Mouse (Mus musculus): ENCODE results near the gene Fam20b. TPM values are rescaled to one million over a fixed set of nuclear protein-coding genes. Genes with fewer than 3 reads are reported as not detected.

The Fam20b gene
- polyA plus RNA-seq, 1 experiment from 2014 or later: 22.1 TPM

DNA sequence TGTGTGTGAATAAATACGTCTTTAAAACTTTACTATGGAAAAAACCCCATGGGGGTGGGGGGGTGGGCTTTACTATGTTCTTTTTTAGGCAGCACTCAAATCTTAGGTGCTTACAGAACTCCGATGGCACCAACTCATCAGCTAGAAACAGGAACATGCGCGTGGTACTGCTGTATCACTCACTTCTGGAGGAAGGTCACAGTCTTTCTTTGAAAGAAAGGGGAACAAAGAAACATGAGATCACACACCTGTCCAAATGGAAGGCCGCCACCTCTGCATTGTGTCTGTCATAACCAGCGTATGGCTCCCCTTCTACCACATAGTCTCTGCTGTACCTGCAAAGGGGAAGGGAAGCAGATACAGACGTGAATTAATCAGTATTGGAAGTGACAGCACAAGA lies 16.7 kb downstream of the Fam20b start:
- H3K9ac ChIP-seq: no peak overlapping the region
- no peaks in the 10 kb centered on the region for H3K9me3 ChIP-seq (replicated peaks)
- 79% methylated on average over 7 of the region's 7 CpGs for WGBS
- H3K36me3 ChIP-seq: peaks cover 50% of the 10 kb centered on the region
- H3K4me1 ChIP-seq (replicated peaks): no peaks in the 10 kb centered on the region
- no peaks in the 10 kb centered on the region for H3K27me3 ChIP-seq
- H3K27ac ChIP-seq: no peak overlapping the region
- no peak overlapping the region for H3K4me2 ChIP-seq
- no peak overlapping the region for H3K4me3 ChIP-seq
- ATAC-seq (replicated peaks; ENCODE audit: insufficient number of reproducible peaks, insufficient read depth, low FRiP score, low read depth): no peak

DNA sequence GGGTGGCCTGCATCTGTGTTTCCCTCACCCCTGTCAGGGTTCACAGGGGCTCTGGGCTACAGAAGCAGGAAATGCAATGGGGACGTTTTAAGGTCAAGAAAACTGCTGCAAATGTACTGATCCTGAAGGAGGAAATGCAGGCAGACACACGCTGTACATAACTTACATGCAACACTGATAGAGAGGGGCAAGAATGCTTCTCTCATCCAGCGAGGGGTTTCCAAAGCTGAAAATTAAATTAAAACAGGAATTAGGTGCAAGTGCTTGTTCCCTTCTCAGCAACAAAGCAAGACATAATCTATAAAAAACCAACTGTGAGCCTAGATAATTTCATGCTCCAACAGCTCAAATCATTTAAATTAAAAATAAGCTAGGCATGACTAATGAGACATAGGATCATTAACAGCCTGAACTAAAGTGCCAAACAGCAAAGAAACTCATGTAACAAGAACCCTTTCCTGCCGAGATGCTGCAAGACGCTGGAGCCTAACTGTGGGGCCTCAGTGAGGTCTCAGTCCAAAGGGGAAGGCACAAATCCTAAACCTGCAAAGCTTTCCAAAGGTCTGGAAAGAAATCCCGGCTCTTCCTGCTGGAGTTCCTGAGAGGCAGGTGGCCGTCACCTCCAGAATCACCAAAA lies 32.7 kb downstream of the Fam20b start:
- no peak overlapping the region for H3K9ac ChIP-seq
- H3K4me2 ChIP-seq: no peak overlapping the region
- 75% methylated on average over 7 of the region's 7 CpGs for WGBS
- no peak overlapping the region for H3K4me3 ChIP-seq
- H3K27me3 ChIP-seq: no peaks in the 10 kb centered on the region
- H3K4me1 ChIP-seq (replicated peaks): no peaks in the 10 kb centered on the region
- H3K9me3 ChIP-seq (replicated peaks): no peaks in the 10 kb centered on the region
- H3K36me3 ChIP-seq: peaks cover 70% of the 10 kb centered on the region
- no peak for ATAC-seq (replicated peaks; ENCODE audit: insufficient number of reproducible peaks, insufficient read depth, low FRiP score, low read depth)
- no peak overlapping the region for H3K27ac ChIP-seq

- Histone ChIP-seq H3K36me3 (peaks cover 27% of the 10 kb centered on the region), H3K27me3 (no peaks in the 10 kb centered on the region), H3K4me1 (replicated peaks) (peaks cover 7% of the 10 kb centered on the region), H3K4me3 (no peak overlapping the region), H3K4me2 (no peak overlapping the region), H3K9me3 (replicated peaks) (no peaks in the 10 kb centered on the region), H3K27ac (no peak overlapping the region), H3K9ac (no peak overlapping the region)
- 64% methylated on average over 9 of the region's 9 CpGs for WGBS
- ATAC-seq (replicated peaks; ENCODE audit: insufficient number of reproducible peaks, insufficient read depth, low FRiP score, low read depth): no peak
These were observed 39.3 kb downstream of the Fam20b start for GRCm38 (mm10) chr1:156679599-156679998.

- 87% methylated on average over 3 of the region's 3 CpGs for WGBS
These were observed 41.7 kb downstream of the Fam20b start for GRCm38 (mm10) chr1:156677230-156677629.

GRCm38 (mm10) chr1:156676596-156676995 lies 42.3 kb downstream of the Fam20b start:
- 61% methylated on average over 5 of the region's 5 CpGs for WGBS
- H3K36me3 ChIP-seq: peaks cover 9% of the 10 kb centered on the region; the same call in 1 of the 2 replicates
- H3K4me1 ChIP-seq (replicated peaks): peaks cover 16% of the 10 kb centered on the region
- ATAC-seq (replicated peaks; ENCODE audit: insufficient number of reproducible peaks, insufficient read depth, low FRiP score, low read depth): no peak
- H3K4me2 ChIP-seq: no peak overlapping the region
- no peak overlapping the region for H3K27ac ChIP-seq
- H3K9me3 ChIP-seq (replicated peaks): no peaks in the 10 kb centered on the region
- no peak overlapping the region for H3K4me3 ChIP-seq
- H3K9ac ChIP-seq: no peak overlapping the region
- H3K27me3 ChIP-seq: no peaks in the 10 kb centered on the region

More at GRCm38 (mm10) chr1:156677230-156677629, 41.7 kb downstream of the Fam20b start:
- no peaks in the 10 kb centered on the region for H3K9me3 ChIP-seq (replicated peaks)
- no peak overlapping the region for H3K4me2 ChIP-seq
- H3K9ac ChIP-seq: no peak overlapping the region
- peaks cover 12% of the 10 kb centered on the region; the same call in 1 of the 2 replicates for H3K36me3 ChIP-seq
- ATAC-seq (replicated peaks; ENCODE audit: insufficient number of reproducible peaks, insufficient read depth, low FRiP score, low read depth): no peak
- no peaks in the 10 kb centered on the region for H3K27me3 ChIP-seq
- peaks cover 16% of the 10 kb centered on the region for H3K4me1 ChIP-seq (replicated peaks)
- no peak overlapping the region for H3K4me3 ChIP-seq
- no peak overlapping the region for H3K27ac ChIP-seq

DNA sequence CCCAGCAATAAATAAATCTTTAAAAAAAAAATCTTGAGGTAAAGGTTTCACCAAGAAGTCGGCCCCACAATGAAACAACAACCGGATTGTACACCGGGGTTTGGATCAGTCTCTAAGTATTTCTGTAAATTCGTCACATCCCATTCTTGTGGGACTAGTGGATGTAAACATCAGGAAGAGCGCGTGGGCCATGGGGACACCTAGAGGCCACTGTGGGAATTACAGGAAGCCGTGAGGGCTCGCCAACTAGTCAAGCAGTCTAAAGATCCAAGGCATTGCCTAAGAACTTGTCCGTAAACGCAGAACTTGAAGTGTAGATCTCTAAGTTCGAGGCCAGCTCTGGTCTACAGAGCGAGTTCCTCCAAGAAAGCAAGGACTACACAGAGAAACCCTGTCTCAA lies 42.7 kb downstream of the Fam20b start:
- Histone ChIP-seq H3K4me2 (no peak overlapping the region), H3K36me3 (peaks cover 5% of the 10 kb centered on the region; the same call in 1 of the 2 replicates), H3K9ac (no peak overlapping the region), H3K9me3 (replicated peaks) (no peaks in the 10 kb centered on the region), H3K4me1 (replicated peaks) (peaks cover 16% of the 10 kb centered on the region), H3K4me3 (no peak overlapping the region), H3K27me3 (no peaks in the 10 kb centered on the region), H3K27ac (no peak overlapping the region)
- 29% methylated on average over 12 of the region's 12 CpGs for WGBS
- no peak for ATAC-seq (replicated peaks; ENCODE audit: insufficient number of reproducible peaks, insufficient read depth, low FRiP score, low read depth)

DNA sequence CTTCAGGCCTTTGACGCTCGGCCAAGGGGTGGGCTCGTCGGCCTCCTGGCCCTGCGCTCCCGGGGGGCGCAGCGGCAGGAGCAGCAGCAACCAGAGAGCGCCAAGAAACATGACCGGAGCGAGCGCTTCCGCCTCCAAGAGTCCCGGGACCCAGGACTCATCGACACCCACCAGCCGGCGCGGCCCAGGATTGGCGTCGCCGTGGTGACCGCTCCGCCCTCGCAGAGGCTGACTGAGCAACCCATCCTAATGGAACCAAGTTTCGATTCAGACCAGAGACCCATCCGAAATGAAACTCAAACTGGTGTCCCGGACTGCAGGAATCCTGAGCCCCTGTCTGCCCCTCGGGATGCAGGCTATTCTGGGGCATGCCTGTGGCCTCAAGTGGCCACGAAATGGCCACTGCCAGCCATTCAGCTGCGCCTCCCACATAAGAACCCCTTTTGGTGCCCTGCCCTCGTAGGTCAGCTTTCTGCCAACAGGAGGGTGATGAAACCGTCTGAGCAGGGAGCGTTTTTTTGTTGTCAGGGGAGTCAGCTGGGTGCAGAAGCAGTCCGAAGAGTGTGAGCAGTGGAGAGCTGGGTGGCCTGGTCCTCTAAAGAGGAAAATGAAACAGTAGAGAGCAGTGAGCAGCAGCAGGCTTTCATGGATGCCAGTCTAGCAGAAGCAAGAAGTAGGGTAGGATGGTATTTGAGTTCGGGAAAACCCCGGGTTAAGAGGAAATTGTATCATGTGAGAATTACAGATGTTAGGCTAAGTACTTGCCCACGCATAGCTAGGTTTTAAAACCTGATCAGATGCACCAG lies 44.5 kb downstream of the Fam20b start, which contains the start of gene Tor3a:
Gene Tor3a, minus strand, starts transcription at position 162 of the 806 bp plus-strand sequence.
- peak within 1 kb of the TSS; percentile 73 for H3K9ac ChIP-seq
- peak; percentile 72 for ATAC-seq (replicated peaks; ENCODE audit: insufficient number of reproducible peaks, insufficient read depth, low FRiP score, low read depth)
- no peaks in the 10 kb centered on the region for H3K36me3 ChIP-seq
- H3K9me3 ChIP-seq (replicated peaks): no peaks in the 10 kb centered on the region
- H3K4me2 ChIP-seq: peak within 1 kb of the TSS; percentile 97
- peak within 1 kb of the TSS; percentile 66 for H3K27ac ChIP-seq
- WGBS: 8% methylated on average over 37 of the region's 37 CpGs
- H3K27me3 ChIP-seq: no peaks in the 10 kb centered on the region
- H3K4me1 ChIP-seq (replicated peaks): peaks cover 16% of the 10 kb centered on the region
- peak within 1 kb of the TSS; percentile 74 for H3K4me3 ChIP-seq

GRCm38 (mm10) chr1:156673476-156674194 lies 45.3 kb downstream of the Fam20b start:
- peak; percentile 12; the same call in 1 of the 2 replicates for ATAC-seq (replicated peaks; ENCODE audit: insufficient number of reproducible peaks, insufficient read depth, low FRiP score, low read depth)
- peak overlapping the region; percentile 97 for H3K4me2 ChIP-seq

GRCm38 (mm10) chr1:156672720-156673475 lies 46.0 kb downstream of the Fam20b start:
- Histone ChIP-seq H3K4me3 (peak overlapping the region; percentile 74), H3K27ac (peak overlapping the region; percentile 66; the same call in 1 of the 2 replicates), H3K9me3 (replicated peaks) (no peaks in the 10 kb centered on the region), H3K9ac (peak overlapping the region; percentile 73), H3K36me3 (no peaks in the 10 kb centered on the region), H3K4me2 (peak overlapping the region; percentile 97), H3K4me1 (replicated peaks) (peaks cover 24% of the 10 kb centered on the region), H3K27me3 (no peaks in the 10 kb centered on the region)
- WGBS: 18% methylated on average over 14 of the region's 14 CpGs
- ATAC-seq (replicated peaks; ENCODE audit: insufficient number of reproducible peaks, insufficient read depth, low FRiP score, low read depth): no peak

More at GRCm38 (mm10) chr1:156673476-156674194, 45.3 kb downstream of the Fam20b start:
- Histone ChIP-seq H3K36me3 (no peaks in the 10 kb centered on the region), H3K4me1 (replicated peaks) (peaks cover 19% of the 10 kb centered on the region), H3K4me3 (peak overlapping the region; percentile 74), H3K27me3 (no peaks in the 10 kb centered on the region), H3K9me3 (replicated peaks) (no peaks in the 10 kb centered on the region), H3K27ac (peak overlapping the region; percentile 66), H3K9ac (peak overlapping the region; percentile 73)
- WGBS: under 1% methylated on average over 29 of the region's 29 CpGs

DNA sequence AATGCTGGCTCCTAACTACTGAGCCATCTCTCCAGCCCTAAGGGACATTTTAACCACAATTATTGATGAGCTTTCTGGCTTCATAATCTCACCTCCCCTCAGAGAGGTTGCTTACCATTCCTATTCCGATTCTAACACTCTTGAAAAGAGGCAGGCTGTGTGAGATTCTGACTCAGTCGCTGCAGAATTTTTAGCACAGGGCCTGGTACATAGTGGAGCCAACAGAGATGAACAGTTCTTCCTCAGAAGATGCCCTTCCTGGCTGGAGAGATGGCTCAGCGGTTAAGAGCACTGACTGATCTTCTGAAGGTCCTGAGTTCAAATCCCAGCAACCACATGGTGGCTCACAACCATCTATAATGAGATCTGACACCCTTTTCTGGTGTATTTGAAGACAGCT lies 47.0 kb downstream of the Fam20b start:
- Histone ChIP-seq H3K9ac (no peak overlapping the region), H3K36me3 (no peaks in the 10 kb centered on the region), H3K27me3 (no peaks in the 10 kb centered on the region), H3K4me3 (no peak overlapping the region), H3K4me2 (no peak overlapping the region), H3K4me1 (replicated peaks) (peaks cover 32% of the 10 kb centered on the region), H3K27ac (no peak overlapping the region), H3K9me3 (replicated peaks) (no peaks in the 10 kb centered on the region)
- ATAC-seq (replicated peaks; ENCODE audit: insufficient number of reproducible peaks, insufficient read depth, low FRiP score, low read depth): no peak
- 89% methylated on average over 3 of the region's 3 CpGs for WGBS
